Mouse (Mus musculus): ENCODE measurements around the gene Ddc.
A peak's percentile ranks its signal among the peaks of the same experiment; 100 is the strongest.

Ddc gene

DNA sequence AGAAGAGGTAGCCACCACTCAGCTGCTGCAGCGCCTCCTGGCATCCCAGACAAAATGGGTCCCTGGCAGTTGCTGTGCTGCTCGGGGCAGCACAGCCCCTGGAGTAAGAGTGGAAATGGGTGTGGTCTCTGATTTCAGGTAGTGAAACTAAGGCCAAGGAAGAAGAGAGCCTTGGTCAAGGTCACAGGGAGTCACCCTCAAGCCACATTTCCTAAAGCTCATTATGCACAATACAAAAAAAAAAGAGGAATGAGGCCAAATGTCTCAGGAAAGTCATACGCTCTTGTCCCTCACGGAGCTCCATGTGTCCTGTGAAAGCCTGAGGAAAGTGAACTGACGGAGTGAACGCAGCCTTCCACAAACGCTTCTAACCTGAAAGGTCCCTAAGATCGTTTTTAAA lies 116.2 kb downstream of the Ddc start:
- no peak for DNase-seq (ENCODE audit: low read depth)

GRCm38 (mm10) chr11:11778345-11778744 lies 119.6 kb downstream of the Ddc start:
- DNase-seq (ENCODE audit: low read depth) = no peak

DNA sequence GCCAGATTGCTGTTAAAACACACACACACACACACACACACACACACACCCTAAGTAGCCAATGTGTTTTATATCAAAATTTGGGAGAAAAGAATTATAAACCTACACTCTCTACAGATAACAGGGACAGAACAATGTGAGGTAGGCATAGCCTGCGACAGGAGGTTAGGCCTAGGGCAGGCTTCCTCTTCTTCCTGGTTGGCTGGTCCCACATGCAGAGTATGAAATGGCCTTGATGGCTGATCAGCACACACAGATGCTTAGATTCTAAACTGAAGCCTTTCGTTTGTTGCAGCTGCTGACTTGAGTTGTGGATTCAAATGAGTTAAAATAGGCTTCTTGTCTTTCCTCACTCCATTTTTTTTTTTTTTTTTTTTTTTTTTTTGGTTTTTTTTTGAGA lies 120.1 kb downstream of the Ddc start:
- DNase-seq (ENCODE audit: low read depth) = no peak

GRCm38 (mm10) chr11:11777246-11777645 lies 120.7 kb downstream of the Ddc start:
- no peak for DNase-seq (ENCODE audit: low read depth)

DNA sequence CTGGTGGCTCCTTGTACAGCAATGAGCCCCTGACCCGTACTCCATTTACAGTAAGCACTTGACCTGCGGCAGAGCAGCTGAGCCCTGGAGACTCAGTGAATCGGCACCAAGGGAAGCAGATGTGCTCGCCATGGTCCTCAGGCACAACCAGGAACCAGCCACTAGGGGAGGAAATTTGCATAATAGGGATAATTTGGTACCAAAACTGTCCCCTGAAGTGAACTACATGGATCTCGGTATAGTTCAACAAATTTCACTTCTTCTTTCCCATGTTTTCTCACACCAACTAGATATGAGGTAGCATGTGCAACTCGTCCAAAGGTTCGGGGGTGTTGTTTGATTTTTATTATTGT lies 121.1 kb downstream of the Ddc start:
- no peak for DNase-seq (ENCODE audit: low read depth)

DNA sequence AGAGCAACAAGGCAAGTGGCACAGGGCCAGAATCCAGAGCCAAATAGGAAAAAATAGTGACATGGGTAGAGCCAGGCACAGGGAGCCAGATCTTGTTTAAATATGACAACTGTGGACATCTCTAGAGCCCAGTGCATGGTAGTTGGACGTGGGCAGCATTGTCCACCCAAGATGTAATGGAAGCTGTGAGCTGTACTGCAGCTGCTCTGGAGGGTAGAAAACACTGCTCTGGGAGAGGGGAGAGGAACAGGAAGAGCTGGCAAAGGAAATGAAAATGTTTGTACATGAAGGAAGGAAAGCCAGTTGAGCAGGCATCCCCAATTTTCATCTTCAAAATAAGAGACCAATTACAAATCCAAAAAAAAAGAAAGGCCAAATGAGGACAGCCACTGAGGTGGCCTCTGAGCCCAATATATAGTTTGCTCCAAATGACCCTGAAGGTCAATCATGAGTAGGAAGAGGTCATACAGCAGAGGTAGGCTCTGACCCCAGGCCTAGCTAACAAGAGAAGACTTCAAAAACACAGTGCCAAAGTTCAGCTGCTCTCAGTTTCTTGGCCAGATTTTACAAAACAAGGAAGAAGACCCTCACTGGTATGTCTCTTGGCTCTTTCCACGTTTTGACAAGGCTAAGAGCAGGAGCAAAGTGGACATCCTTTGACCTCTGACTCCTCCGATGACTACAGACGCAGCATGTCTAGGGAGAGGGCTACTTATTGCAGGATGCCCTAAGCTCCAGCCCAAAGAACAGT lies 121.7 kb downstream of the Ddc start:
- DNase-seq (ENCODE audit: low read depth) = no peak

GRCm38 (mm10) chr11:11774893-11775292 lies 123.1 kb downstream of the Ddc start:
- no peak for DNase-seq (ENCODE audit: low read depth)

DNA sequence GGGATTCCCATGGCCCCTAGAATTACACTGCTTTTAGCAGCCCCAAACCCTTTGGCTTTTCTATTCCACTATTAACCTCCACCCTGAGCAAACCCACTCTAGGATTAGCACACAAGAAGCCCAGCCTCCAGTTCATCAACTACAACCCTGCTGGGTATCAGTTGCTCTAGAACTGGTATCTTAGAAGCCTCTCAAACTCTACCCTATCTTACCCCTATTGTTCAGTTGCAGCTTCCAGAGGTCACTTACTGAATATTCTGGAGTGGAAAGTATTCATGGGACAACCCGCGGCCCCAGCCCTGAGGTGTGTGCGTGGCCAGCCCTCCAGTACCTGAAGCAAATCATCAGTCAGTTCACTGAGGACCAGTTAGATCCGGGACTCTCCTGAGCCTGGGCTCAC lies 123.6 kb downstream of the Ddc start:
- DNase-seq (ENCODE audit: low read depth) = no peak

DNA sequence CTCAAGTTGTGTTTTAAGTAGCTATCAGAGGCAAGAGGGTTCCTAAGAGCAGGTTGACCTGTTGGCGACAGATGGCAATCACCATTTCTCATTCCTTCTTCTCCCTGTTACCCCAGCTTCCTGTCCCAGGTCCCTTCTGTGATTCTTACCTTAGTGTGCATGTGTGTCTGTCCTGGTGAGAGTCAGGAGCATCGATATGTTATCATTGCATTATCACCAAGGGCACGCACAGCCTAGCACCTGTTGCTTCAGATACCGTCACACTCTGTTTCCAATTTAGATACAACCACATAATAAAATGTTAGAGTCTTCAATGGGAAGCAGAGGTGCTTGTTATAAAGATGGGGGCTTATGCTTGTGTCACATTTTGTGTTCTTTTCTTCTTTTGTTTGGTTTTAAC lies 125.7 kb downstream of the Ddc start:
- no peak for DNase-seq (ENCODE audit: low read depth)

DNA sequence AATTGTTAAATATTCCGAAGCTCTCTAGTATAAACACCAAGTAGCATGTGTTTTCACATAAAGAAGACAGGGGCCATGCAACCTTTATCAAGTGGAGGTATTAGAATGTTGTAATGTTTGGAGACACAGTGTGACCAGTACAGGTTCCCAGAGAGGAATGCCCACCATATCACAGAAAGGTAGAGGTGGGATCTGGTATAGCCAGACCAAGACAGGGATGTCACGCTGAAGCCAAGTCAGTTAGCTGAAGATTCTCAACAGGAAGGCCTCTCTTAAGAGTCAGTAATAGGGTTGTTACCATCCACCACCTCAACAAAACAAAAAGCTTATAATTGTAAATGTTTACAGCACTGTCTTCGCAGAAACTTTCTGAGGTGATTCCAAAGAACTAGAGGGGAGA lies 127.3 kb downstream of the Ddc start:
- no peak for DNase-seq (ENCODE audit: low read depth)

DNA sequence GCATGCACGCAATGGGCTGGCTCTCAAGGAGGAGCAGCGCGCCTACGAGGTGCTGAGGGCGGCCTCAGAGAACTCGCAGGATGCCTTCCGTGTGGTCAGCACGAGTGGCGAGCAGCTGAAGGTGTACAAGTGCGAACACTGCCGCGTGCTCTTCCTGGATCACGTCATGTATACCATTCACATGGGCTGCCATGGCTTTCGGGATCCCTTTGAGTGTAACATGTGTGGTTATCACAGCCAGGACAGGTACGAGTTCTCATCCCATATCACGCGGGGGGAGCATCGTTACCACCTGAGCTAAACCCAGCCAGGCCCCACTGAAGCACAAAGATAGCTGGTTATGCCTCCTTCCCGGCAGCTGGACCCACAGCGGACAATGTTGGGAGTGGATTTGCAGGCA lies 128.7 kb downstream of the Ddc start:
- no peak for DNase-seq (ENCODE audit: low read depth)

GRCm38 (mm10) chr11:11768057-11768456 lies 129.9 kb downstream of the Ddc start:
- no peak for DNase-seq (ENCODE audit: low read depth)

DNA sequence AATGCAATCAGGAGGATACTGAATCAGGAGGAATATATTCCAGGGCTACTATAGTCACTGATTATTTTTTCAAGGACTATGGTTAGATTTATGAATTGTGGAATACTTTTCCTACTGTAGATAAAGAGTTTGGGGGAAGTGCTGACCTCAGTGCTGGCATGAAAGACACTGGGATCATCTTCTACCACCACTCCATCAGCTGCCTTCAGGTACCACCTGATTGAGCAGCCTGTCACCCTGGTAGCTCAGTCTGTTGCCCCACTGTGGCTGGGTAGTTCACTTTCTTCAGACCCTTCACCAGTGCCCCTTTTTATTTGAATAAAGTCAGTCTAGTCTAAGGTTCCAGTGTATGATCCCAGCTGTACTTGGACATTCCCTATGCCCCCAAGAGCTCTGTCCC lies 131.2 kb downstream of the Ddc start:
- DNase-seq (ENCODE audit: low read depth) = no peak

DNA sequence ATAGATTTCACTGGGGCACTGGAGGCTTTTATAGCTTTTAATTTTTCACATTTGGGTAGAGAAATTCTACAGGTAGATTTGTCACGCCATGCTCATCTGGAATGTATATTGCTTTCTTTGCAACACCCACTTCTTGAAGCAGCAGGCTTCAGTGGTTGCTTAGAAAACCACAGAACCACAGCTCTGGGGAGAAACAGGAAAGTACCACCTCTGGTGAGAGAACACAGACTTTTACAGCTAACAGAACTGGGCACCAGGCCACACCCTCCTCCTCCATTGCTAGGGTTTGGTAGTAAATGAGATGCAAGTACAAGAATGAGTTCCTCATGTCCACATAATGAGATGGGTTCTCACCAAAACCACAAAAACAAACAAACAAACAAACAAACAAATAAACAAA lies 131.8 kb downstream of the Ddc start:
- DNase-seq (ENCODE audit: low read depth) = peak; percentile 92

- peak; percentile 32 for DNase-seq (ENCODE audit: low read depth)
These were observed 132.5 kb downstream of the Ddc start for GRCm38 (mm10) chr11:11765414-11765813.

All from 416B (cell line).